Comparison of ENCODE assay signal across 30 mouse cellular contexts in the genomic region with DNA sequence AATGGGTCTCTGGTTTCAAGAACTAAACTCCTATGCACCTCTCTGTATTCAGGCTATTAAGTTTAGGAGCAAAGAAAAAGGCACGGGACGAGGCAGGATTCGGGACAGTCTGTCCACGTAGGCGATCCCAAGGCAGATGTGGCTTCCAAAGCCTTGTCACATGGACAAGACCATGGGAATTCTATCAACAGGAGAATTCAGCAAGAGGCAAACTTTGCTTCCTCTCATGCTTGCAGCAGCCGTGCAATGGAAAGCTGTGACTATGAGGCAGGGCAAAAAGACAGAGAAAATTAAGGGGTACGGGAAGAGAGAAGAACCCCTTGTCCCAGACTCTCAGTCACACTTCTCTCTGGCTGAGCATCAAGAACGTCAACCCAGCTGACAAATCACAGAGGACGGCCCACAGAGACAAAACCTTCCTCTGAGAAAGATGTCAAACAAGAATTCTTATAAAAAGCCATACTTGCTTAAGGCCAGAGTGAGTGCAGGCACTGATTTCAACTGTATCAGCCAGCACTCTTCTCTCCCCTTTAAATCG. TPM values are rescaled to one million over a fixed set of nuclear protein-coding genes. Genes with fewer than 3 reads are reported as not detected.
DNase-seq lines count a peak whose midpoint lies in the region; TF ChIP-seq lines count a peak whose summit lies in the region.
"Had no signal": no experiment of that assay in that cellular context is flagged by ENCODE, and none has a peak within 500 bp of the region (broad histone marks: within the 10 kb centered on the region; RNA-seq: fewer than 3 reads in every experiment).

No protein-coding gene starts in this region.

- DNase-seq in heart, adult 11 months = peak; percentile 94
- no peak for DNase-seq in heart, postnatal 25 days (ENCODE audit: low spot score)
- peak; percentile 52 for DNase-seq in heart, adult 8-10 months (ENCODE audit: low spot score)
- DNase-seq in heart, adult 2 months = no peak
- DNase-seq in heart, postnatal 10 days = peak; percentile 22
- no peak for DNase-seq in heart, embryonic 10.5 days (ENCODE audit: low spot score)
- DNase-seq: adrenal gland, adult 8-10 months; adrenal gland, postnatal 14 days; adrenal gland, postnatal 36 days; B cell, adult 2 months; cerebellum, adult 11-12 months; cerebellum, adult 2 months; cerebellum, adult 9-10 months; cerebellum, postnatal 10 days; cerebellum, postnatal 25 days; embryo, embryonic 11 days had no signal

- TF ChIP-seq POLR2A in heart, adult 2 months (IDR thresholded peaks at IDR 0.05; ENCODE audit: insufficient read depth, low read depth, low read length) = no peak

- TF ChIP-seq CTCF in heart, adult 2 months (IDR thresholded peaks at IDR 0.05) = no peak

- TF ChIP-seq EP300 in heart, adult 2 months (IDR thresholded peaks at IDR 0.05; ENCODE audit: insufficient read depth, low read depth, low read length) = no peak

- 65% methylated on average over 10 of the region's 10 CpGs for WGBS in heart, adult 2 months
- 79% methylated on average over 10 of the region's 10 CpGs for WGBS in heart, embryonic 10.5 days

- no peak overlapping the region for H3K27ac ChIP-seq in heart, adult 2 months
- no peak overlapping the region for H3K27ac ChIP-seq in heart, embryonic 10.5 days
- H3K27ac ChIP-seq: embryonic facial prominence, embryonic 13.5 days; embryonic facial prominence, embryonic 15.5 days; forebrain, embryonic 10.5 days; forebrain, embryonic 12.5 days had no signal

- no peaks in the 10 kb centered on the region for H3K9me3 ChIP-seq in heart, embryonic 10.5 days
- H3K9me3 ChIP-seq: embryonic facial prominence, embryonic 13.5 days; embryonic facial prominence, embryonic 15.5 days; forebrain, embryonic 10.5 days; forebrain, embryonic 12.5 days; G1E had no signal

- intact Hi-C loops in heart, postnatal 25 days (cut with DNase I) = no loop called here
- intact Hi-C loops in heart, adult 2 months (cut with DNase I) = no loop called here
- intact Hi-C loops in heart, postnatal 10 days (cut with DNase I) = no loop called here

- H3K36me3 ChIP-seq in heart, adult 2 months (ENCODE audit: control insufficient read depth, insufficient read depth, low read length) = no peaks in the 10 kb centered on the region
- no peaks in the 10 kb centered on the region for H3K36me3 ChIP-seq in heart, embryonic 10.5 days
- H3K36me3 ChIP-seq: embryonic facial prominence, embryonic 13.5 days; embryonic facial prominence, embryonic 15.5 days; forebrain, embryonic 10.5 days; forebrain, embryonic 12.5 days; G1E had no signal

- no peak overlapping the region for H3K4me3 ChIP-seq in heart, adult 2 months
- H3K4me3 ChIP-seq in heart, embryonic 10.5 days = no peak overlapping the region
- H3K4me3 ChIP-seq: embryonic facial prominence, embryonic 13.5 days; embryonic facial prominence, embryonic 15.5 days; erythroblast, embryonic 14.5 days; forebrain, embryonic 10.5 days; forebrain, embryonic 12.5 days had no signal

- H3K27me3 ChIP-seq in heart, adult 2 months (ENCODE audit: control insufficient read depth, insufficient read depth, low read length) = peaks cover 2% of the 10 kb centered on the region; the same call in 1 of the 2 replicates
- H3K27me3 ChIP-seq in heart, embryonic 10.5 days (ENCODE audit: insufficient read depth, poor library complexity, severe bottlenecking) = peaks cover 9% of the 10 kb centered on the region; the same call in 1 of the 2 replicates
- H3K27me3 ChIP-seq: embryonic facial prominence, embryonic 15.5 days; forebrain, embryonic 12.5 days; Patski had no signal

- H3K79me2 ChIP-seq in heart, adult 2 months (replicated peaks; ENCODE audit: control insufficient read depth, insufficient read depth, low read length) = no peaks in the 10 kb centered on the region

- H3K9ac ChIP-seq in heart, adult 2 months (ENCODE audit: low read depth, low read length) = no peak overlapping the region
- H3K9ac ChIP-seq: embryonic facial prominence, embryonic 13.5 days; embryonic facial prominence, embryonic 15.5 days; forebrain, embryonic 12.5 days had no signal

- H3K4me1 ChIP-seq in heart, adult 2 months (ENCODE audit: control insufficient read depth, insufficient read depth, low read length) = peaks cover 1% of the 10 kb centered on the region; the same call in 1 of the 2 replicates
- peaks cover 3% of the 10 kb centered on the region; the same call in 1 of the 2 replicates for H3K4me1 ChIP-seq in heart, embryonic 10.5 days
- H3K4me1 ChIP-seq: embryonic facial prominence, embryonic 15.5 days; forebrain, embryonic 12.5 days had no signal

RNA-seq across cellular contexts. Expression of a gene that starts 21.9 kb away (rescaled TPM):
- under 1 TPM in 1 of 2 experiments, not detected in 1; 0.31 TPM for total RNA-seq in heart, postnatal 25 days (2021)
- total RNA-seq in heart, adult 8-10 months (2022) = 1 to 10 TPM in 2 of 4 experiments, under 1 TPM in 1, not detected in 1; 0.22 to 1.8 (median 1.4) TPM
- total RNA-seq in heart, adult 2 months (2021) = under 1 TPM; 0.08 to 0.30 TPM
- 1.7 and 1.9 TPM in 2 replicates for polyA plus RNA-seq in heart, adult 2 months (2012; rRNA removed)
- total RNA-seq in heart, postnatal 10 days (2021) = under 1 TPM; 0.29 to 0.60 TPM
- polyA plus RNA-seq in heart, embryonic 10.5 days (2016; fragmentation: Nextera tagmentation; extraction: Ambion mirVana) = not detected in 2 replicates
- total RNA-seq: CH12.LX; common myeloid progenitor, adult 5-6 weeks had no signal
- polyA plus RNA-seq: activated CD4-positive, CD25-positive, alpha-beta regulatory T cell, adult 4 months; CD4-positive, CD25-positive, alpha-beta regulatory T cell, adult 4 months; cerebellum, adult 2 months; embryonic facial prominence, embryonic 11.5 days; embryonic facial prominence, embryonic 13.5 days; embryonic facial prominence, embryonic 15.5 days; erythroblast, embryonic 14.5 days; forebrain, embryonic 10.5 days; forebrain, embryonic 12.5 days; forebrain, embryonic 14.5 days; forebrain, embryonic 16.5 days; G1E had no signal

Comparison
In these comparisons a context has a peak if more than half of its experiments do, and no peak if none do; other contexts are left out.
1. DNase-seq: peak in heart, adult 11 months (single experiment), heart, adult 8-10 months (single experiment) and heart, postnatal 10 days (2 of 2); none in heart, postnatal 25 days (single experiment), heart, adult 2 months (0 of 2) and heart, embryonic 10.5 days (single experiment).